Mouse (Mus musculus) urinary bladder, postnatal 25 days (tissue): ENCODE measurements around the gene Flad1.

Source experiments
- DNase-seq: peaks from one replicate; pipeline ENCODE4 v3.0.0; 2022; ENCODE audit warnings: low spot score

The Flad1 gene

GRCm38 (mm10) chr3:89425876-89426275 lies 14.2 kb upstream of the Flad1 start:
- DNase-seq = no peak

DNA sequence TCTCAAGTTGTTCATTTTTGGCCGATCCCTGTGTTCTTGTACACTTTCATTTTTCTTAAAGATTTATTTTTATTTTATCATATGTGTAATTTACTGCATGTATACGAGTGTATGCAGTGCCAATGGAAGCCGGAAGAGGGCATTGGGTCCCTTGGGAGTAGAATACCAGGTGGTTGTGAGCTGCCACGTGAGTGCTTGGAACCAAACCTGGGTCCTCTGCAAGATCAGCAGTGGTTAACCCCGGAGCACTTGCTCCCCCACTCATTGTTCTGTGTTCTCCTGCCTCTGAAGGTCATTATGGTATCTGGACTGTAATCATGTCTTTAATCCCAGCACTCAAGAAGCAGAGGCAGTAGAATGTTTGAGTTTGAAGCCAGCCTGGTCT lies 13.5 kb upstream of the Flad1 start:
- no peak for DNase-seq

GRCm38 (mm10) chr3:89424416-89425140 lies 12.9 kb upstream of the Flad1 start:
- DNase-seq = no peak

DNA sequence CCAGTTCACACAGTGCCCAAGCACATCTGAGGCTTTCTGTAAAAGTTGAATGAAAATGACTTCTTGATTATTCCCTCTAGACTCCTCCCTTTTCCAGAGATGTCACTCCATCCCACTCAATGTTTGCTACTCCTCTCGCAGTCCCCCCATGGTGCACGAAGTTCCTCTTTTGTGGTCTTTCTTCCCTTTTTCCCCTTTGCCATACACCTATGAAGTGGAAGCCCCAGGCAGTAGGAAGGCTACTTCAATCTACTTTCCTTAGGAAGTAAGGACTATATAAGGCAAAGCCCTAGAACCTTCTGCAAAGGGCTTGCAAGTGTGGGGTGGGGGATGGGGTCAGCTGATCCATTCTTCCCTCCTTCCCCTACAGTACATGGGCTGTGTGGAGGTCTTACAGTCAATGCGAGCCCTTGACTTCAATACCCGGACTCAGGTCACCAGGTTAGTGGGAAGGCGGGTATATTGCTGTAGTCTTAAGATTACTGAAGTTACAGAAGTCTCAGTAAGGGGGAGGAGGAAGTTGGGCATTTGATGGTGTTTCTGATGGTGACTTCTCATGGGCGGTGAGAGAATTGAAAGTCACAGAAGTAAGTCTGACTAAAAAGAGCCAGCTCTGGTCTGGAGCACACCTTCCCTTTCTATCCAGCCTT lies 11.0 kb upstream of the Flad1 start:
- DNase-seq = no peak

DNA sequence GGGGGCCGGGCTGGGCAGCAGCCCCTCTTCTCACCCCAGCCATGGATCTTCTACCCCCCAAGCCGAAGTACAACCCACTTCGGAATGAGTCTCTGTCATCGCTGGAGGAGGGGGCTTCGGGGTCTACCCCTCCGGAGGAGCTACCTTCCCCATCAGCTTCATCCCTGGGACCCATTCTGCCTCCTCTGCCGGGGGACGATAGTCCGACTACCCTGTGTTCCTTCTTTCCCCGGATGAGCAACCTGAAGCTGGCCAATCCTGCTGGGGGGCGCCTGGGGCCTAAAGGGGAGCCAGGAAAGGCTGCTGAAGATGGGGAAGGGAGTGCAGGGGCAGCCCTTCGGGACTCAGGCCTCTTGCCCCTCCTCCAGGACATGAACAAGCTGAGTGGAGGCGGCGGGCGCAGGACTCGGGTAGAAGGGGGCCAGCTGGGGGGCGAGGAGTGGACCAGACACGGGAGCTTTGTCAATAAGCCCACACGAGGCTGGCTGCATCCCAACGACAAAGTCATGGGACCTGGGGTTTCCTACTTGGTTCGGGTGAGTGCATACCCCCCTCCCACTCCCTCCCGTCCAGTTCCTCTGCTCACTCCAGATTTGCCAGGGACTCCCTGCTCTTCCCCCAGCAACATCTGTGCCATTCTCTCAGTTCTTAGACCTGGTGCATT lies 10.3 kb upstream of the Flad1 start:
- DNase-seq = no peak

DNA sequence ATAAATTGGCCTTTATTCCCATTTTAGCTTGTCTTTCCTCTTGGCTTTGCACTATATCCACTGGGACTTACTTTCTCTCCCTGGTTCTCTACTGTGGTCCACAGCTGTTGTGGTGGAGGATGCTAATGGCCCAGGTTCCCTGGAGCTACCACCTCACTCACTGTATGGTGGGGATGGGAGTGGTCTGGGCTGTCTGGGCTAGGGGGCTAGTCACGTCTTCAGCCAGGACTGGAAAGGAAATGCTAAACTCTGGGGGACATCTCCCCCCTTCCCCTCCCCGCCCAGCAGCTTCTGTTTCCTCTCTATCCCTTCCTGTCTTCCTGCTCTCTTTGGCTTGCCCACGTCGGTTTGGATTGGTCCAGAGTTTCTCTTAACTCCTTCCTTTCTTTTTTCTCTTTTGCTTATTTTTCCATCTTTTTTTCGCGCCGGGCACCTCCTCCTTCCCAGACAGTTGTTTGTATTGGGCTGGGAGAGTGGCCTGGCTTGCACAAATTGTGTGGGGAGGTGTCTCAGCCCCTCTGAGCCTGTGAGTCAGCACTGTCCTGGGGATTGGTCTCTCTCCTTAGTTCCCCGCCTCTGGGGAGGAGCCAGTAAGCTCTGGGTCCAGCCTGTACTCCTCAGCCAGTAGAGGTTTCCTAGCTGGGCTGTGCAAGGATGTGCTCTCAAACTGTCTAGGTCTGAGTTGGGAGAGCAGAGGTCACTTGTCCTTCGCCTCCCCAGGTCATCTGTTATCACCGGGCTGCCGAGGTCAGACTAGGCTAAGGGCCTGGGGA lies 9.5 kb upstream of the Flad1 start:
- peak; percentile 59 for DNase-seq

- DNase-seq = no peak
These were observed 8.8 kb upstream of the Flad1 start for GRCm38 (mm10) chr3:89420421-89420820.

GRCm38 (mm10) chr3:89419981-89420380 lies 8.3 kb upstream of the Flad1 start:
- DNase-seq = no peak

DNA sequence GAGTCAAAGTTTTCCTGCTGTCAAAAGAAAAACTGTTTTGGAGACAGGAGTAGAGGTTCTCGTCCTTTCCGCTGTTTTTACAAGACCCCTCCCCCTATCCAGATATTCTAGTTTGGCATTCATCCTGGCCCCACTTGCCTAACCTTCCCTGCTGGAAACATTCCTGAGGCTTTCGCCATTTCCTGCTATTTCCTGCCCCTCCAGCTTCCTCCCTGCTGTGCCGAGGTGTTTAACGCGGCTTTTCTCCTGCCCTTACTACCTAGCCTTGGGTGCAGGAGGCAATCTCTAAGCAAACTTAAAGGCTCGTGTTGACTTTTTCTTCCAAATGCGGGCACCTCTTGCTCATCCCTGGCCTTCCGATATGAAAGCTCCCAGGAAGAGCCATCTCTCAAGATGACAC lies 7.9 kb upstream of the Flad1 start:
- peak; percentile 44 for DNase-seq

- DNase-seq = peak; percentile 66
These were observed 7.2 kb upstream of the Flad1 start for GRCm38 (mm10) chr3:89418861-89419250.

GRCm38 (mm10) chr3:89418170-89418860 lies 6.6 kb upstream of the Flad1 start, which contains the start of the genes Cks1b and Shc1:
Gene Cks1b (minus strand): TSS chr3:89418383.
Gene Shc1 (plus strand): TSS chr3:89418443.
- DNase-seq = peak; percentile 83

GRCm38 (mm10) chr3:89417840-89418169 lies 6.1 kb upstream of the Flad1 start:
- no peak for DNase-seq

- no peak for DNase-seq
These were observed 5.5 kb upstream of the Flad1 start for GRCm38 (mm10) chr3:89417131-89417530.

DNA sequence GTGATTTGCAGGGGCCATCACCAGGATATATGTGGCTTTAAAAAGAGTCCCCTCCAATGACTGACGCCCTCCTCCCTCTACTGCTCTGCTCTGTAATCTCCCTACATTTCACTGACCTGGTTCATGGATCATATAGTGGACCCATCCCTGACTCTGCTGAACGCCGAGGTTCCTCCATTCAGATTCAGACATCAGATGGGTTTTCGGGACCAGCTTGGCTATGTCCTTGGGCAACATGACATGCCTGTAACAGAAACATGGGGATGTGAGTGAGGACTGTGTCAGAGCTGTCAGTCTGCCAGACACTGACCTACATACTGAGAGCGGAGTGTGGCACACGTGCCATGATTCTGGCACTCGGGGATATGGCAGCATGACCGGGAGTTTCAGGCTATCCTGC lies 4.5 kb upstream of the Flad1 start:
- no peak for DNase-seq

DNA sequence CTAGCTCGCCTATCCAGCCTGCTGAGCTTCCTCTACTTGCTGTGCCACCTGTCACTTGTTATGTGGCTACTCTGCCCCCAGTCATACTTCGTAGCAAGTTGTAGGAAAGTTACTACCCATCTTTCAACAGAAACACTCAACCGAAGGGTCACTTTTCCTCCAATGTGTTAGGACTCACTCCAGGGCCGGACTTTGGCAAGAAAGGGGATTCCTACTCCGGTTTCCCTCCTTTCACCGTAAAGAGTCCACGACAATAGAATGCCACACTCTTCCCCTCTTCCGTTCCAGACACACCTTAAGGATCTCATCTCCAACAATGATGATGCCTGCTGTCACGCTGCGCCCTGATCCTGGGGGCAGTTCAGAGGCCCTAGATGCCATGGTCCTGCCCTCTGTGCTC lies 806 bp downstream of the Flad1 start:
- DNase-seq = no peak

GRCm38 (mm10) chr3:89409701-89410100 lies 2.0 kb downstream of the Flad1 start:
- no peak for DNase-seq

DNA sequence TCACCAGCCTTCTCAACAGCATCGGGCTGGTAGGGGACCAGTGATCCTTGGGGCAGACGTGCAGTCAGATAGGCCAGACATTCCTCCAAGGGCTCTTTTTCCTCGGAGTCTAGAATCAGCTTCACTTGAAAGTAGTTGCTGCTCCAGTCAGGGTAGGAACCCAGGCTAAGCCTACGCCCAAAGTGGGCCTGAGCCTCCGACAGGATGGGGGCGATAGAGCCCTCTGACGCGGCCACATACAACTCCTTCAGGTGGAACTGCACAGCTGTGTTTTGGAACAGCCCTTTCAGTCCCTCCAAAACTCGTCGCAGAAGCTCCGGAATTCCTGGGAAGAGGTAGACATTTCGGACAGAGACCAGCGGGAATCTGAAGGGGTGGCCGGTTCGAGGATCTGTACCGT lies 3.2 kb downstream of the Flad1 start:
- DNase-seq = no peak

GRCm38 (mm10) chr3:89406887-89407286 lies 4.8 kb downstream of the Flad1 start:
- no peak for DNase-seq

DNA sequence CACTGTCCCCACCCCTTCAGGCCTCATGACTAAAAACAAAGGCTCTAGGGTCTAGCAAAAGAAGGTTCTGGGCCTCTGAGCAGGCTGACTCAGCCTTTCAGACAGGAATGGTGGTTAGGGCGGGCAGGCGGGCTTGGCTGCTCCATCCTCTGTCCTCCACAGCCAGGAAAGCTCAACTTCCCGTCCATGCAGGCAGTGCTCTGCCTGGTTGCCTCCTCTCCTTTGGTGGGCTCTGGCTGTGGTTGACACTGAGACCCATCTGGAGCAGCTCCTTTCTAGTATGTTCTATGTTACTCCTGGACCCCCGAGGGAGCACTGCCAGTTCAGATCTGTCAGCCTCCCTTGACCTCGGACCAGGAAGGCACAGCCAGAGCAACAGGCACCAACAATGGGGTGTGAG lies 9.0 kb downstream of the Flad1 start, which contains the start of gene Lenep:
TSS of gene Lenep (minus strand) at position 101 of the 400 bp plus-strand sequence.
- no peak for DNase-seq

GRCm38 (mm10) chr3:89401329-89401728 lies 10.3 kb downstream of the Flad1 start:
- DNase-seq = no peak

- DNase-seq = no peak
These were observed 15.0 kb downstream of the Flad1 start for GRCm38 (mm10) chr3:89396654-89397005.
